Mouse (Mus musculus) midbrain, embryonic 13.5 days (tissue): ENCODE data around the gene Acrbp. TPM values are rescaled to one million over a fixed set of nuclear protein-coding genes. Genes with fewer than 3 reads are reported as not detected.

ENCODE experiments used
- ATAC-seq: fragments of 200-750 bp; cut with Nextera tagmentation; 2 replicates; pipeline ENCODE4 v1.8.0; 2017; ENCODE audit warnings: mild to moderate bottlenecking, moderate TSS enrichment, moderate library complexity
- H3K27ac ChIP-seq: fragments of 300-500 bp; sonication (generic); 2 replicates; pipeline ENCODE4 v1.5.1; 2015; ENCODE audit warnings: inconsistent platforms, mild to moderate bottlenecking, moderate library complexity
- H3K27me3 ChIP-seq: fragments of 300-500 bp; sonication (generic); 2 replicates; pipeline ENCODE4 v1.6.1; 2015; ENCODE audit warnings: mild to moderate bottlenecking, inconsistent platforms
- H3K36me3 ChIP-seq: fragments of 300-500 bp; sonication (generic); 2 replicates; pipeline ENCODE4 v1.6.1; 2015; ENCODE audit warnings: mild to moderate bottlenecking, inconsistent platforms
- H3K4me1 ChIP-seq: fragments of 300-500 bp; sonication (generic); replicated peaks from 2 replicates; pipeline ENCODE4 v1.6.1; 2015; ENCODE audit warnings: inconsistent platforms
- H3K4me2 ChIP-seq: fragments of 300-500 bp; sonication (generic); replicated peaks from 2 replicates; pipeline ENCODE4 v1.6.1; 2015; ENCODE audit warnings: moderate library complexity, mild to moderate bottlenecking, inconsistent platforms
- H3K4me3 ChIP-seq: fragments of 300-500 bp; sonication (generic); replicated peaks from 2 replicates; pipeline ENCODE4 v1.5.1; 2015; ENCODE audit warnings: mild to moderate bottlenecking, inconsistent platforms
- H3K9ac ChIP-seq: fragments of 300-500 bp; sonication (generic); replicated peaks from 2 replicates; pipeline ENCODE4 v1.6.1; 2015; ENCODE audit warnings: mild to moderate bottlenecking, inconsistent platforms
- H3K9me3 ChIP-seq: fragments of 300-500 bp; sonication (generic); 2 replicates; pipeline ENCODE4 v1.6.1; 2016; ENCODE audit warnings: mild to moderate bottlenecking, inconsistent platforms
- WGBS: fragments of 180-500 bp; shearing (Covaris S2); methylation state at CpG from one replicate; pipeline ENCODE4 v1.1.7; 2015; 5-methylcytosine and 5-hydroxymethylcytosine counted together
- polyA plus RNA-seq: library from polyadenylated mRNA; unstranded; fragments of >200 nt; fragmentation: Nextera tagmentation; extraction: Ambion mirVana; gene quantifications from 2 replicates; pipeline ENCODE4 v1.2.1, GENCODE M21; 2015

Acrbp gene
- polyA plus RNA-seq, 1 experiment from 2014 or later: 19.7 TPM

DNA sequence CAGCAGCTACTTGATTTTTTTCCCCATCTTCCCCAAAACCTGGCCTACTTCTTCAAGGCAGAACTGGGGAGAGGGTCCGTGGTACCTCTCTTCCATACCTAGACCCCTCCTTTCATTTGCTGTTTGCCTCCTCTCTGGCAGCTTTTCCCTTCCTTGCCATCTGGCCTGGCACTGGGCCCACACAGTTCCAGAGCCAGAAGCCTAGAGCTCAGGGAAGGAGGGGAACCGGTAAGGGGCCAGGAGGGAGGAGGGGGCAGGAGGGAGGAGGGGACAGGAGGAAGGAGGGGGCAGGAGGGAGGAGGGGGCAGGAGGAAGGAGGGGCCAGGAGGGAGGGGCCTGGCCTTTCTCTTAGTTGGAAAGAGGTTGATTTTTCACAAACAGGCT is 22.4 kb downstream of the Acrbp start:
- Histone ChIP-seq H3K36me3 (no peaks in the 10 kb centered on the region), H3K4me1 (peaks cover 11% of the 10 kb centered on the region), H3K4me2 (no peak overlapping the region), H3K9ac (no peak overlapping the region), H3K27me3 (no peaks in the 10 kb centered on the region), H3K4me3 (no peak overlapping the region), H3K27ac (peak overlapping the region; percentile 77), H3K9me3 (no peaks in the 10 kb centered on the region)
- peak; percentile 84 for ATAC-seq
- 16% methylated on average over 2 of the region's 2 CpGs for WGBS

DNA sequence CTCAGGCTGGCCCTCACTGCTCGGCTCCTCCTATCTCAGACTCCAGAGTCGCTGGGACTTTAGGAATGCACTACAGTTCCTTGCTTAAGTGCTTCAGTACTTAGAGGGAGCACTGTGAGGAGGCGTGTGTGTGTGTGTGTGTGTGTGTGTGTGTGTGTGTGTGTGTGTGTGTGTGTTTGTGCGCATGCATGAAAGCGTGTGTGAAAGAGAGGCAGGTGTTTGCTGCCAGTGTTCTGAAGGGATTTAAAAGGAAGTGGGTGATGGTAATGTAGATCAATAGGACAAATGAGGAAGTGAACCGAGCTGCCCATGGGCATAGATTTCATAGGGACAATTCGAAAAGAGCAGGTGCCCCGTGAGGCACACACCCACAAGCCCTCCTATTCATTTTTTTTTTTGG is 24.3 kb downstream of the Acrbp start:
- WGBS: 77% methylated on average over 8 of the region's 8 CpGs
- H3K27ac ChIP-seq: no peak overlapping the region
- no peak overlapping the region for H3K4me3 ChIP-seq
- no peak for ATAC-seq
- H3K9ac ChIP-seq: no peak overlapping the region
- no peaks in the 10 kb centered on the region for H3K9me3 ChIP-seq
- H3K4me2 ChIP-seq: no peak overlapping the region
- H3K36me3 ChIP-seq: no peaks in the 10 kb centered on the region
- peaks cover 11% of the 10 kb centered on the region for H3K4me1 ChIP-seq
- H3K27me3 ChIP-seq: no peaks in the 10 kb centered on the region

DNA sequence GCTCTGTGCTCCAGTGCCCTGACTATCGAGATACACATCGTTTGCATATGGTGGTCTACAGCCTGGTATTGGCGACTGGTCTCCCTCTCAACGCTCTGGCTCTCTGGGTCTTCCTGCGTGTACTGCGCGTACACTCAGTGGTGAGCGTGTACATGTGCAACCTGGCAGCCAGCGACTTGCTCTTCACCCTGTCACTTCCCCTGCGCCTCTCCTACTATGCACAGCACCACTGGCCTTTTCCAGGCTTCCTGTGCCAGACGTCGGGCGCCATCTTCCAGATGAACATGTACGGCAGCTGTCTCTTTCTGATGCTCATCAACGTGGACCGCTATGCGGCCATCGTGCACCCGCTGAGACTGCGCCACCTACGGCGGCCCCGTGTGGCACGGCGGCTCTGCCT is 31.9 kb downstream of the Acrbp start:
- peak overlapping the region; percentile 76 for H3K9ac ChIP-seq
- WGBS: 23% methylated on average over 25 of the region's 25 CpGs
- peak overlapping the region; percentile 44 for H3K4me3 ChIP-seq
- H3K4me2 ChIP-seq: peak overlapping the region; percentile 70
- no peaks in the 10 kb centered on the region for H3K36me3 ChIP-seq
- H3K27me3 ChIP-seq: no peaks in the 10 kb centered on the region
- peaks cover 14% of the 10 kb centered on the region for H3K4me1 ChIP-seq
- peak overlapping the region; percentile 93 for H3K27ac ChIP-seq
- ATAC-seq: peak; percentile 71
- no peaks in the 10 kb centered on the region for H3K9me3 ChIP-seq

DNA sequence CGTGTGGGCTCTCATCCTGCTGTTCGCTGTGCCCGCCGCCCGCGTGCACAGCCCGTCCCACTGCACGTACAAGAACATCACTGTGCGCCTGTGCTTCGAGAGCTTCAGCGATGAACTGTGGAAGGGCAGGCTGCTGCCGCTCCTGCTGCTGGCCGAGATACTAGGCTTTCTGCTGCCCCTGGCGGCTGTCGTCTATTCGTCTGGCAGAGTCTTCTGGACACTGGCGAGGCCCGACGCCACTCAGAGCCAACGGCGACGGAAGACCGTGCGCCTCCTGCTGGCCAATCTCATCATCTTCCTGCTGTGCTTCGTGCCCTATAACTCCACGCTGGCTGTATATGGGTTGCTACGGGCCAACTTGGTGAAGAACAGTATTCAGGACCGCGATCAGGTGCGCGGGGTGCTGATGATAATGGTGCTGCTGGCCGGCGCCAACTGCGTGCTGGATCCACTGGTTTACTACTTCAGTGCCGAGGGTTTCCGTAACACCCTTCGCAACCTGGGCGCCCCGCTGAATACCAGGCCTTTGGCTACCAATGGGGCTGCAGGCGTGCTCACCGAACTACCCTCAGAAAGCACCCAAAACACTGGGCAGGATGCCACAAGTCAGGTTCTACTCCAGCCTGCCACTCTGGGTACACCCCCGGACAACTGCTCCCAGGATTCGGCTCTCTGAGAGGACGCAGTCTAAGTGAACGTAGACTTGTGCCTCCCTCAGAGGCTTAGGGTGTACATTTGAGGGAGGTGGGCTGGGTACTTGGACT is 32.5 kb downstream of the Acrbp start:
- Histone ChIP-seq H3K4me3 (peak overlapping the region; percentile 44), H3K36me3 (no peaks in the 10 kb centered on the region), H3K27me3 (no peaks in the 10 kb centered on the region)

DNA sequence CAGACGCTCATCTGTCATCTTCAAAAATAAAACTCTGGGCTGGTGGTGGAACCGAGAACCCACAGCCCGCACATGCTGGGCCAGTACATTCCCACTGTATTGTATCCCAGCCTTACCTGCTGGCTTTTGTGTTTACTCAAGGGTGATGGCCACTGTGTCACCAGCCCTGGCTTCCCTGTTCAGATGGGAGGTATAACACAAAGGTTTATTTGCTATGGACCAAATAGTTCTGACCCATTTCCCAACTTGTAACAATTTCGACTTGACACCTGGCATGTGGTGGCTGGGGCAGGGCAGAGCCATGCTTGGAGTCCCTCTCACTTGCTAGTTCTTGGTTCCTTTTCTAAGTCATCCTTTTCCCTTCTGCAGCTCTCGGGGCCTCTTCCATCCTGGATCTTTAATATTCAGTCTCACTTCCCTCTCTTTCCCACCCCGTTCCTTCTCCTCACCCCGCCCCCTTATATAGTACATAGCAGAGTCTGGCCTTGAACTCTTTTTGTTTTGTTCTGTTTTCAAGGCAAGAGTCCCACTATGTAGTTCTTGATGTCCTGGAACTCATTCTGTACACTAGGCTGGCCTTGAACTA is 33.4 kb downstream of the Acrbp start:
- Histone ChIP-seq H3K4me3 (no peak overlapping the region), H3K4me2 (no peak overlapping the region), H3K27ac (no peak overlapping the region), H3K4me1 (peaks cover 14% of the 10 kb centered on the region), H3K9ac (no peak overlapping the region), H3K27me3 (no peaks in the 10 kb centered on the region), H3K36me3 (no peaks in the 10 kb centered on the region), H3K9me3 (no peaks in the 10 kb centered on the region)
- WGBS: 90% methylated on average over 7 of the region's 7 CpGs
- ATAC-seq: no peak

More for the DNA sequence above, 32.5 kb downstream of the Acrbp start:
- WGBS: 21% methylated on average over 45 of the region's 45 CpGs
- H3K4me2 ChIP-seq: peak overlapping the region; percentile 70
- no peaks in the 10 kb centered on the region for H3K9me3 ChIP-seq
- H3K9ac ChIP-seq: peak overlapping the region; percentile 76
- H3K4me1 ChIP-seq: peaks cover 14% of the 10 kb centered on the region
- peak overlapping the region; percentile 93 for H3K27ac ChIP-seq
- ATAC-seq: peak; percentile 94

DNA sequence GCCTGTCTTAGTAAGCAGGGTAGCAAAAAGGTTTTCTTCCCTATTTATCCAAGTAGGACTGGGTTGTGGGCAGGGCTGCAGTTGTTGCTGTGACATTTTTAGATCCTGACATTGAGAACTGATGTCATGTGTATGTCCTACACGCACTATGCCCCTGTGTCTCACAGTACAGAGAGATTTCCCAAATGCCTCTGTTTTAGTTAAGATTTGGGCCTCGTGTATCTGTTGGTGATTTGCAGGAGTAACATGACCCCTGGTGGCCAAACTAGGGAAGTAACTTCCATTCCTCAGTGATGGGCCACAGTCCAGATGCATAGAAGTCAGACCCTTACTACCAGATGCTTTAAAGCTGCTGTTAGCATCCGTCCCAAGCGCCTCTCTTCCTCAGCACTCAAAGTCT is 34.9 kb downstream of the Acrbp start:
- no peaks in the 10 kb centered on the region for H3K36me3 ChIP-seq
- 4% methylated on average over 4 of the region's 4 CpGs for WGBS
- no peaks in the 10 kb centered on the region for H3K27me3 ChIP-seq
- ATAC-seq: no peak
- peaks cover 27% of the 10 kb centered on the region for H3K4me1 ChIP-seq
- no peak overlapping the region for H3K9ac ChIP-seq
- no peaks in the 10 kb centered on the region for H3K9me3 ChIP-seq
- no peak overlapping the region for H3K27ac ChIP-seq
- no peak overlapping the region for H3K4me3 ChIP-seq
- H3K4me2 ChIP-seq: no peak overlapping the region

DNA sequence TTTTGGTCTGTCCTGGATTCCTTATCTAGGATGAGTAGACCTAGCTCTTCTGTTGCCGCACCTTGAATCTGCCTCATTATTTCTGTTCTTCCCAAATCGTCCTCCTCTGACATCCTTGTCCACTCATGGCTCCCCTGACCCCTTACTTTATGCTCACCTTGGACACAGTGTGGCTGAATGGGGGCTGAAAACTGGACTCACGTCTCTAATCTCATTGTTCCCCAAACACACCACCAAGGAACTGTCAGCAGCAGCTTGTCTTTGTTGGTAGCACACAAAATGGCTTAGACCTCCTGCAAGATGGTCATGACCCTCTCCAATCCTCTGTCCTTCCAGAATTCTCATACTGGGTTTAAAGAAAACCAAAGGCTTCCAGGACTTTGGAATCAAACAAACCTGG is 38.4 kb downstream of the Acrbp start:
- 70% methylated on average over 3 of the region's 3 CpGs for WGBS

DNA sequence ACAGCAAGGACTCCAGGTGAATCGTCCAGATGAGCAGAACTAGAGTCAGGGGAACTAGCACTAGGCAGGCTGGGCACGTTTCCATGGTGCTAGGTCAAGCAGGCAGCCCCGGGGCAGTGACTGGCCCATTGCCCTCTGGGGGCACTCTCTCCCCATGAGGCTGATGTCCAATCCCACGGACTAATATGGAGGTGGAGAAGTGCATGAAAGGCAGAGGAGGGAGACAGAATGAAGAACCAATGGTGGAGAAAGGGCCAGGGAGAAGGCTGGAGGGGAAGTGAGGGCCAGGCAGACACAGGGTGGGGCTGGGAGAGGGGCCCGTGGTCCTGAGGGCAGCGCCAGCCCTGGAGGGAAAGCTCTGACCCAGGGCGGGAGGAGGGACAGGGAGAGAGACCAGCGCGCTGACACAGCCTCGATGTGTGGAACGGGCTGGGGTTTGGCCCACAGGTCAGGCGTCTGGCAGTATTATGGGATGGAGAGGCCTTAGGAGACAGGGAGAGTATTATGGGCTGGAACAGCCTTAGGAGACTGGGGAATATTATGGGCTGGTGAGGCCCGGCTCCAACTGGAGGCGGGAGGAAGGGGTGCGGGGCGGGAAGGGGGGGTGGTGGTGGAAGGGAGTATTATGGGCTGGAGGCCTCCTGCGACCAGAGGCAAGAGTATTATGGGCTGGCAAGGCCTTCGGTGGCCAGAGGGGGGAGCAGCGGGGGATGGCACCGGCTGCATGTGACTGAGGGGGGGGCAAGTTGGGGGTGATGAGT is 39.3 kb downstream of the Acrbp start:
- no peaks in the 10 kb centered on the region for H3K27me3 ChIP-seq
- H3K4me3 ChIP-seq: no peak overlapping the region
- under 1% methylated on average over 19 of the region's 20 CpGs for WGBS

More for the DNA sequence above, 38.4 kb downstream of the Acrbp start:
- no peaks in the 10 kb centered on the region for H3K36me3 ChIP-seq
- H3K4me3 ChIP-seq: no peak overlapping the region
- H3K4me2 ChIP-seq: no peak overlapping the region
- ATAC-seq: no peak
- H3K9me3 ChIP-seq: no peaks in the 10 kb centered on the region
- peaks cover 36% of the 10 kb centered on the region for H3K4me1 ChIP-seq
- peak overlapping the region; percentile 97 for H3K27ac ChIP-seq
- H3K27me3 ChIP-seq: no peaks in the 10 kb centered on the region
- H3K9ac ChIP-seq: no peak overlapping the region

DNA sequence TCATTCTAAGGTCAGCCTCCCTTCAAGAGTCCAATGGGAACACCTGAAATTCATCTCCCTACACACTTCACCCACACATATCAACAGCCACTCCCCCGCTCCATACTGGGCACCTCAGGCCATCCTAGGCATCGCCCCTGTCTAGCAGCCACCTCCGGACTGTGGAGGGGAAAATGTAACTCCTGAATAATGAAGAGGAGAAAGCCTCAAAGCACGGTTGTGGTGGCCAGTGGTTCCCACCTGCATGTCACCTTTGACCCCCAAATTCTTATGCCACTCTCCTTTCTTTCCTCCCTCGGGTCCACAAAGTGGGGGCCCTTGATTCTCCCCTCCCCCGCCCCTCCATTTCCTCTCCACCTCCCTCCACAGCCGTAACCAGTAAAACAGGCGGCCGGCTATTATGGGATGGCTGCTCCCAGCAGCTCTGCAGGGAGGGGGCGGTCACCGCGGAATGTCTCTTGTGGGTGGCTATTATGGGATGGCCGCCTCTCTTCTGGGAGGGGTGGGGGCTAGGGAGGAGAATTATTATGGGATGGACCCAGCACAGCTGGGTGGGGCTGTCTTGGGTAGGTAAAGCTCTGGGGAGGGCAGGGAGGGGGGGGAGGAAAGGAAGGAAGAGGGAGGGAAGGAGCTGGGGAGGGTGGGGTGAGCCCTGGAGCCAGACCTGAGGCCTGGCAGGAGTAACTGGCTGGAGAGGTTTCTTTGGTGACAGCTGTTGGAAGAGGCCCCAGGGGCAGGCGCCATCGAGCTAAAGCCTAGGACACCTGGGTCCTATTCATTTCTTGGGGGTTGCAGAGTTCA is 40.2 kb downstream of the Acrbp start:
- Histone ChIP-seq H3K4me2 (peak overlapping the region; percentile 48), H3K9me3 (no peaks in the 10 kb centered on the region), H3K9ac (peak overlapping the region; percentile 54; the same call in 1 of the 2 replicates), H3K4me3 (peak overlapping the region; percentile 22), H3K36me3 (no peaks in the 10 kb centered on the region), H3K27ac (peak overlapping the region; percentile 97), H3K4me1 (peaks cover 32% of the 10 kb centered on the region), H3K27me3 (no peaks in the 10 kb centered on the region)
- peak; percentile 81 for ATAC-seq
- 2% methylated on average over 15 of the region's 15 CpGs for WGBS

More for the DNA sequence above, 39.3 kb downstream of the Acrbp start:
- H3K27ac ChIP-seq: peak overlapping the region; percentile 97
- no peaks in the 10 kb centered on the region for H3K36me3 ChIP-seq
- no peaks in the 10 kb centered on the region for H3K9me3 ChIP-seq
- peak overlapping the region; percentile 44; the same call in 1 of the 2 replicates for H3K9ac ChIP-seq
- ATAC-seq: peak; percentile 90
- H3K4me1 ChIP-seq: peaks cover 36% of the 10 kb centered on the region
- peak overlapping the region; percentile 48 for H3K4me2 ChIP-seq

DNA sequence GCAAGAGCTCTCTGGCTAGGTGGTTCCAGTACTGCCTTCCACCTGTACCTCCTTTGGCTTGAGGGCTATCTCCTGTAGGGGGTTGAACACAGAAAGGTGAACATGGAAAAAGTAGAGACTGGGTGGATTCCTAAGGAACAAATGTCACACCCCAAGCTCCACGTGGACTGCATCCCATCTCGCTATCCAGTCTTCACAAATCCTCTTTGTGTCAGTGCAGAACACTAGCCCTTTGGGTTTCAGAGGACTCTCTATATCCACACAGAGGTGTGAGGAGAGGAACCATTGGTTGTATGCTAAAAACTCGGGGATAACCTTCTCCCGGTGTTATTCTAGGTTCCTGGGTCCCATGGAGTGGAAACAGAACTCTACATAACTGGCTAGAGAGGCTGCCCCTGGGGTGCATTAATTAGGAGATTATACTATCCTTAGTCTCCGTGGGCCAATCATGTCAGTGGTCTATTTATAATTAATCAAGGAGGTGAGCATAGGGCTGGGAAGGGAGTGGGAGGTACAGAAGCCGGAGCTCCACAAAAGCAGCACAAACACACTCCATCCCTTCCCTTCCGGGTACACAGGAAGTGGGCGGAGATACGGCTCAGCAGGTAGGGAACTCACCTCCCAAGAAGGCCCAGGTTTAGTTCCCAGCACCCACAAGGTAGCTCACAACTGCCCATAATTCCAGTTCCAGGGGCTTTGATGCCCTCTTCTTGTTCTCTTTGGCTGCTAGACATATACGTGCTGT is 41.0 kb downstream of the Acrbp start:
- peak overlapping the region; percentile 48 for H3K4me2 ChIP-seq
- no peaks in the 10 kb centered on the region for H3K27me3 ChIP-seq
- H3K36me3 ChIP-seq: no peaks in the 10 kb centered on the region
- H3K4me3 ChIP-seq: no peak overlapping the region
- H3K4me1 ChIP-seq: peaks cover 36% of the 10 kb centered on the region
- ATAC-seq: no peak; the same call in 1 of the 2 replicates
- whole genome bisulfite sequencing: 53% methylated on average over 10 of the region's 10 CpGs
- H3K9me3 ChIP-seq: no peaks in the 10 kb centered on the region
- H3K27ac ChIP-seq: peak overlapping the region; percentile 97
- peak overlapping the region; percentile 54; the same call in 1 of the 2 replicates for H3K9ac ChIP-seq

DNA sequence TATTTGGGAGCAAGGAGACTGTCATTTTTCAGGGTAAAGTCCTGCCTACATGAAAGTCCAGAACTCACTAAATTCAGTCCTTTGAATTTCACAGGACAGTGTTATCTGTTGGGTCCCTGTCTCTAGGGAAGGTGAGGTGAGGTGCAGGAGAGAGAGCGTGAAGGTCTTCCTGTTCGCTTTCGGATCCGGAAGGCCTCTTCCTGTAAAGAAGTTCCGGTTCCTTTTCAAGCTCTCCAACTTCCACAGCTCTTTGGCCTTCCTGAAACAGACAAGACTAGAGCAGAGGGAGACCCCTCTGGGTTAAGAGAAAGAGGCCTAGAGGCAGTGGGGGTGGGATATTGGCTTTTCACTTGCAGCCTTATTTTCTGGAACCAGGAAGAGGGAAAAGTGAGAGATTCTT is 42.9 kb downstream of the Acrbp start:
- Histone ChIP-seq H3K4me2 (no peak overlapping the region), H3K27ac (no peak overlapping the region), H3K4me3 (no peak overlapping the region), H3K9me3 (no peaks in the 10 kb centered on the region), H3K27me3 (no peaks in the 10 kb centered on the region), H3K9ac (no peak overlapping the region), H3K4me1 (peaks cover 39% of the 10 kb centered on the region), H3K36me3 (no peaks in the 10 kb centered on the region)
- WGBS: 97% methylated on average over 5 of the region's 5 CpGs
- no peak for ATAC-seq
